Mouse (Mus musculus) c-Kit-negative CD71-positive TER-119-positive erythroid progenitor cells, embryonic 14.5 days (primary cell): ENCODE data around the gene Gm21834.

Experiments used
- DNase-seq: peaks from one replicate; pipeline ENCODE4 v3.0.0-alpha.2; 2013; ENCODE audit warnings: low read depth, low spot score

Gene Gm21834

GRCm38 (mm10) chr17:57742119-57742518 is at the start of gene Gm21834:
TSS of gene Gm21834 (minus strand) at chr17:57742219.
- DNase-seq = no peak

- DNase-seq = no peak
Observed at GRCm38 (mm10) chr17:57788161-57788799, 46.3 kb upstream of the Gm21834 start.

- DNase-seq = no peak
Observed at GRCm38 (mm10) chr17:57770904-57771303, 28.9 kb upstream of the Gm21834 start.

GRCm38 (mm10) chr17:57768622-57769610 is 26.9 kb upstream of the Gm21834 start, which contains the start of gene Cntnap5c:
TSS of gene Cntnap5c (plus strand) at chr17:57769570.
- no peak for DNase-seq

- no peak for DNase-seq
Observed at GRCm38 (mm10) chr17:57767306-57767705, 25.3 kb upstream of the Gm21834 start.

GRCm38 (mm10) chr17:57758033-57758432 is 16.0 kb upstream of the Gm21834 start:
- no peak for DNase-seq

GRCm38 (mm10) chr17:57694791-57695190 is 47.2 kb downstream of the Gm21834 start:
- DNase-seq = no peak
